Mouse (Mus musculus): ENCODE data around the gene Sun3.
A peak's percentile ranks its signal among the peaks of the same experiment; 100 is the strongest.

GRCm38 (mm10) chr11:8988084-8988483 is 60.7 kb downstream of the Sun3 start:
- peak; percentile 23 for TF ChIP-seq CTCF (IDR thresholded peaks at IDR 0.05)
- no peak for TF ChIP-seq EP300 (IDR thresholded peaks at IDR 0.05; ENCODE audit: insufficient read depth, low read depth, low read length)

Measured in heart, adult 2 months (tissue).